Mouse (Mus musculus) intestine, postnatal 0 days (tissue): ENCODE results near the gene Myo18b. TPM values are rescaled to one million over a fixed set of nuclear protein-coding genes. Genes with fewer than 3 reads are reported as not detected.

Experiments
- ATAC-seq: fragments of 200-750 bp; cut with Nextera tagmentation; 2 replicates; pipeline ENCODE4 v1.8.0; 2017; ENCODE audit warnings: mild to moderate bottlenecking, moderate TSS enrichment, moderate library complexity
- H3K27ac ChIP-seq: fragments of 300-500 bp; sonication (generic); 2 replicates; pipeline ENCODE4 v1.5.1; 2014; ENCODE audit warnings: mild to moderate bottlenecking, low read depth, low read length, moderate library complexity
- H3K27me3 ChIP-seq: fragments of 300-500 bp; sonication (generic); replicated peaks from 2 replicates; pipeline ENCODE4 v1.6.1; 2014; ENCODE audit warnings: low read length, mixed read lengths; ENCODE audit not compliant: control insufficient read depth, insufficient read depth
- H3K36me3 ChIP-seq: fragments of 300-500 bp; sonication (generic); 2 replicates; pipeline ENCODE4 v1.6.1; 2014; ENCODE audit warnings: mild to moderate bottlenecking, moderate library complexity; ENCODE audit not compliant: control insufficient read depth, insufficient read depth
- H3K4me1 ChIP-seq: fragments of 300-500 bp; sonication (generic); replicated peaks from 2 replicates; pipeline ENCODE4 v1.6.1; 2014; ENCODE audit warnings: antibody characterized with exemption, low read length, mixed read lengths; ENCODE audit not compliant: control insufficient read depth, insufficient read depth
- H3K4me2 ChIP-seq: fragments of 300-500 bp; sonication (generic); replicated peaks from 2 replicates; pipeline ENCODE4 v1.6.1; 2014; ENCODE audit warnings: low read depth, mild to moderate bottlenecking, moderate library complexity
- H3K4me3 ChIP-seq: fragments of 300-500 bp; sonication (generic); 2 replicates; pipeline ENCODE4 v1.5.1; 2014; ENCODE audit warnings: low read depth, low read length
- H3K9ac ChIP-seq: fragments of 300-500 bp; sonication (generic); 2 replicates; pipeline ENCODE4 v1.6.1; 2014; ENCODE audit warnings: mild to moderate bottlenecking, low read depth, low read length
- H3K9me3 ChIP-seq: fragments of 300-500 bp; sonication (generic); 2 replicates; pipeline ENCODE4 v1.6.1; 2016; ENCODE audit warnings: mixed run types; ENCODE audit not compliant: control insufficient read depth
- CTCF ChIP-seq: sonication (generic); IDR thresholded peaks from 2 replicates; pipeline ENCODE4 v1.5.1; 2016; ENCODE audit warnings: low read depth, mild to moderate bottlenecking, control low read depth, antibody characterized with exemption, moderate library complexity
- WGBS: fragments of 180-500 bp; shearing (Covaris S2); extraction: QIAGEN DNeasy Blood & Tissue Kit; methylation state at CpG from one replicate; pipeline ENCODE4 v1.1.7; 2014; 5-methylcytosine and 5-hydroxymethylcytosine counted together
- polyA plus RNA-seq: library from polyadenylated mRNA; unstranded; fragments of >200 nt; fragmentation: Nextera tagmentation; extraction: Ambion mirVana; gene quantifications from 2 replicates; pipeline ENCODE4 v1.2.1, GENCODE M21; 2015

Gene Myo18b
- polyA plus RNA-seq, 1 experiment from 2014 or later, result 0.09 TPM

DNA sequence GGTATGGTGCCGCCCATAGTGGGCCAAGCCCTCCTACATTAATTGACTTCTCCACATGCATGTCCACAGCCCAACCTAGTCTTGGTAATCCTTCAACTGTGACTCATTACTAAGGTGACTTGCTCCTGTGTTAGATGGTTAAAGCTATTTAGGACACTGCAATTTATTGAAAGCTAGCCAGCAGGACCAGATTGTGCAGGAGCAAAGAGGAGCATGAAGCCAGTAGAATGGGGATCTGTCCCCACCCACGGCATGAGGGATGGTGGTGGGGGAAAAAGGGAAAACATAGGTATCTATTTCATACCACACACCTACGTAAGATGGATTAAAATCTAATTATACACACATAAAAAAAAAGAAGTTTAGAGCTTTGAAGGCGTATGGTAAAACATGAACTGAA is 114.9 kb downstream of the Myo18b start:
- no peaks in the 10 kb centered on the region for H3K9me3 ChIP-seq
- no peaks in the 10 kb centered on the region for H3K36me3 ChIP-seq
- H3K27me3 ChIP-seq, result no peaks in the 10 kb centered on the region
- TF ChIP-seq CTCF, result no peak
- H3K9ac ChIP-seq, result no peak overlapping the region
- H3K4me1 ChIP-seq, result no peaks in the 10 kb centered on the region
- H3K4me3 ChIP-seq, result no peak overlapping the region
- 84% methylated on average over 4 of the region's 4 CpGs for WGBS
- no peak overlapping the region for H3K4me2 ChIP-seq
- ATAC-seq, result no peak
- no peak overlapping the region for H3K27ac ChIP-seq

DNA sequence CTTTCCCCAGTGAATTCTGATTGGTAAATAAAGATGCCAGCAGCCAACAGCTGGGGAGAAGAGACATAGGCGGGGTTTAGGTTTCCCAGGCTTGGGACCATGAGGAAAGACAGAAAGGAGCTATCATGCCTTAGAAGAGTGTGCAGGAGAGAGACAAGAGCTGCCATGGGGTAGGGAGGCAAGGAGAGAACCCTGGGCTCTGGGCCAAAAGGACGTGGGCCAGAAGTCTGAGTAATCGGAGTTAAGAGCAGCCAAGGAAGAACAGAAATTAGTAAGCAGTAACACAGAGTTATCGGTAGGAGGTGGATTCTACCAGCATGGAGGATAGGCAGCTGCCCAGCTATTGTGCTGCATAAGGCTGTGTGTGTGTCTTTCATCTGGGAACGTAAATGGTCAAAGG is 115.8 kb downstream of the Myo18b start:
- no peaks in the 10 kb centered on the region for H3K36me3 ChIP-seq
- no peaks in the 10 kb centered on the region for H3K27me3 ChIP-seq
- no peak for TF ChIP-seq CTCF
- no peak overlapping the region for H3K4me2 ChIP-seq
- no peaks in the 10 kb centered on the region for H3K9me3 ChIP-seq
- no peak overlapping the region for H3K9ac ChIP-seq
- no peak overlapping the region for H3K4me3 ChIP-seq
- H3K4me1 ChIP-seq, result no peaks in the 10 kb centered on the region
- ATAC-seq, result no peak
- 60% methylated on average over 5 of the region's 5 CpGs for WGBS
- no peak overlapping the region for H3K27ac ChIP-seq

DNA sequence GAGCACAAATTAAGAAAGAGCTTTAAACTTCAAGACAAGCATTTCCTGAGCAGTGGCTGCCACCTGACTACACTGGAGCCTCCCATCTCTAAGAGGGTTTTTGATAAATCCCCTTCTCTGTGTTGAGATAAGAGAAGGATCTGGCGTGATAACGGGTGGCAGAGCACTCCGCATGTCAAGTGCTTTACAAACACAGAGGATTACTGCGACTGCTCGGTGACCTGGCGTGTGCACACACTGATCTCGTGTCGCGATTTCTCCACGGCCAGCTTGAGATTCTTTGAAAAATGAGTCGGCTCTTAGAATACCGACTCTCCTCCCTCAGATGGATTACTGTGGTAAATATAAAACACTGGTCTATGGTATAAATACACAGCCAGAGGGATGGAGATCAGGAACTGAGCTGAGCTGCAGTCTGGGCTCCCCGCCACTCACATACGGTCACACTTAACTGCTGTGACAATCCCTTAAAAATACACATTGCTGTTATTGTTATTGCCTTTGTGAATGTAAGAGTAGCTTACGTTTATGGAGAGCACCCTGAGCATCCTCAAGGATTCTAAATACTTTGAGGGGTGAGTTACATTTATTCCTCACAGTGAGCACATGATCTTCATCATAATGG is 119.3 kb downstream of the Myo18b start:
- WGBS, result 17% methylated on average over 15 of the region's 15 CpGs
- no peak overlapping the region for H3K4me2 ChIP-seq

DNA sequence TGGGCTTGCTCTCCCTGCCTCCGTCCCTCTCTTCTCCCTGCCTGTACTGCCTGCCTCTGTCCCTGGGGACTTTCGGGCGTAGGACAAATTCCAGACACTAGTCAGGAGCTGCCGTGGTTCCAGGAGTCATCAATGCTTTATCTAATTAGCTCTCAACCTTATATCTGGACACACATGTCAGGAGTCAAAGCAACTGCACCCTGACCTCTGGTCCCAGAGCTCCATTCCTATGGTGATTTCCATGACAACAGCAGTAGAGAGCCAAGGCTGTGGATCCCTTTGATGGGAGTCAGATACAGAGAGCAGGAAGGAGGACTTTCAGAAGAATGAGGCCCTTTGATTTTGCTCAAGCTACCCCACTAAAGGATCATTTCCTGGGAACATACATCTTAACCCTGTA is 122.7 kb downstream of the Myo18b start:
- H3K4me1 ChIP-seq, result no peaks in the 10 kb centered on the region
- no peaks in the 10 kb centered on the region for H3K36me3 ChIP-seq
- TF ChIP-seq CTCF, result no peak
- H3K27ac ChIP-seq, result no peak overlapping the region
- no peak overlapping the region for H3K4me2 ChIP-seq
- no peaks in the 10 kb centered on the region for H3K9me3 ChIP-seq
- no peak overlapping the region for H3K9ac ChIP-seq
- no peak overlapping the region for H3K4me3 ChIP-seq
- ATAC-seq, result no peak
- 46% methylated on average over 4 of the region's 4 CpGs for WGBS
- no peaks in the 10 kb centered on the region for H3K27me3 ChIP-seq

More for the DNA sequence above, 119.3 kb downstream of the Myo18b start:
- Histone ChIP-seq H3K27ac (no peak overlapping the region), H3K36me3 (no peaks in the 10 kb centered on the region), H3K9ac (no peak overlapping the region), H3K9me3 (no peaks in the 10 kb centered on the region), H3K4me3 (no peak overlapping the region), H3K4me1 (no peaks in the 10 kb centered on the region), H3K27me3 (no peaks in the 10 kb centered on the region)
- no peak for TF ChIP-seq CTCF
- ATAC-seq, result no peak

DNA sequence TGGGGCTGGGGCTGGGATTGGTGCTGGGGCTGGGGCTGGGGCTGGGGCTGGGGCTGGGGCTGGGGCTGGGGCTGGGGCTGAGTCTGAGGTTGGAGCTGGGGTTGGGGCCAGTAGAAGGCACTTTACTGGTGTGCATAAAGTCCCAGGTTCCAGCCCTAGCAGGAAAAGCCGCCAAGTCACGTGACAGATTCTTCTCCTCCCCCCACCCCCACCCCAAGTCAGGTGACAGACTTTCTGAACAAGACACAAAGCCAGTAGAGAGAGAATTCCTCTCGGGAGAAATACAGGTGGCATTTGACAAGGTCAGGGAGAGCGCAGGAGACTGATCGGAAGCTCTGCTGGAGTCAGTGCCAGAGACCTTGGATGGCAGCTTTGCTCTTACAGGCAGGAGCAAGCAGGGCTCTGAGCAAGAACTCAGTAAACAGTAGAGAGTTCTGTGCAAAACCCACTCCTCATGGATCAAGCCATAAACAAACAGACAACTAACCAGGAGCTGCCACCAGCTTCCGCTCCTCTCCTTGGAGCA is 124.7 kb downstream of the Myo18b start:
- Histone ChIP-seq H3K4me3 (no peak overlapping the region), H3K36me3 (no peaks in the 10 kb centered on the region), H3K4me1 (no peaks in the 10 kb centered on the region), H3K9me3 (no peaks in the 10 kb centered on the region), H3K27me3 (no peaks in the 10 kb centered on the region), H3K9ac (no peak overlapping the region), H3K27ac (no peak overlapping the region), H3K4me2 (no peak overlapping the region)
- no peak for ATAC-seq
- no peak for TF ChIP-seq CTCF
- 53% methylated on average over 6 of the region's 6 CpGs for WGBS

DNA sequence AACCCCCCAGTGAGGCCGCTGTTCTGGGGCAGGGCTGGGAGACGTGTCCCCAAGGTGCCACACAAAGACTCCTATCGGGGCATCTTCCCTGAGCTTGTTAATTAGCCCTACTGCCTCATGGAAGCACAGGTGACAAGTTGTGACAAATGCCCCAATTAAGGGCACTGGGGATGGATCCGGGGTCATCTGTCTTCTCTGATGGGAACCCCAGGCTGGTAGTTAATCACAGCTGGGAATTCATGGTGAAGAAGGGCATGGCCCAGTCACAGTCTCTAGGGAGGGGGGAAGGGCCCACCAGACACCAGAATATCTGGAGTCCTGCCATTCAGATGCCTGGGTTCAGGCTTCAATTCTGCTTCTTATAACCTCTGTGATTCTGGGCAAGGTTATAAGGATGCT is 126.4 kb downstream of the Myo18b start:
- no peak overlapping the region for H3K4me2 ChIP-seq
- H3K36me3 ChIP-seq, result no peaks in the 10 kb centered on the region
- no peak overlapping the region for H3K9ac ChIP-seq
- no peak overlapping the region for H3K4me3 ChIP-seq
- ATAC-seq, result no peak
- no peaks in the 10 kb centered on the region for H3K4me1 ChIP-seq
- TF ChIP-seq CTCF, result no peak
- H3K27me3 ChIP-seq, result no peaks in the 10 kb centered on the region
- H3K9me3 ChIP-seq, result no peaks in the 10 kb centered on the region
- no peak overlapping the region for H3K27ac ChIP-seq
- 13% methylated on average over 4 of the region's 4 CpGs for WGBS
